Mouse (Mus musculus): Measurements from ENCODE around the gene Mex3a. TPM values are rescaled to one million over a fixed set of nuclear protein-coding genes. Genes with fewer than 3 reads are reported as not detected.

The Mex3a gene
- polyA plus RNA-seq, 1 experiment = 8.1 TPM

DNA sequence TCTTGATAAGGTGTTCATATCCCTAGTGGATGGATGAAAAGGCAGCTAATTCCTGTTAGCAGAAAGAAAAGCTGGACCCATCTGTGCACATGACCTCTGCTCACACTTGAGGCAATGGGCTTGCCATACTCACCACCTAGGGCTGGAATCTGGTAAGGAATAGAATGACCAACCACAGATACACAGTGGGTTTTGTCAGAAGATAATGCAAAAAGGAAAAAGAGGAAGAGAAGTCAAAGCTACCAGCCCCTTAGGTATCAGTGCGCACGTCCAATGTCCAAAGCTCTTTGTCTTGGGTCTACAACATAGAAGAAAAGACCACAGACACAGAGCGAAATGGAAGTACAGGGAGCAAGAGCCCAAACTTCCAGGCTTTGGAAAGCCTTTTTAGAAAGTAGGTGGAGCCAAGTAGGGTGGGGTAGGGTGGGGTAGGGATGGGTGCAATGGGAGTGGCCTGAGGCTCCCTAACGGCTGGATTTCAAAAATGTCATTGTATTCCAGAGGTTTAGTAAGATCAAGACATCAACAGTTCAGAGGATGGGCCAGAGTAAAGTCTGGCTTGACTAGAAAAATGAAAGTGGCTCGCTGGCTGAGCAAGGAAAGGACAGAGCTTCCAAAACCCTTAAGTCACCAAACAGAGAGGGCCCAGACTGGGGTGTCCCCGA, 30.7 kb upstream of the Mex3a start:
- no peak for TF ChIP-seq TCF12 (IDR thresholded peaks at IDR 0.05; ENCODE audit: insufficient read depth, poor library complexity, severe bottlenecking)
- peak; percentile 7 for TF ChIP-seq POLR2A (IDR thresholded peaks at IDR 0.05; ENCODE audit: insufficient read length, low read depth)

DNA sequence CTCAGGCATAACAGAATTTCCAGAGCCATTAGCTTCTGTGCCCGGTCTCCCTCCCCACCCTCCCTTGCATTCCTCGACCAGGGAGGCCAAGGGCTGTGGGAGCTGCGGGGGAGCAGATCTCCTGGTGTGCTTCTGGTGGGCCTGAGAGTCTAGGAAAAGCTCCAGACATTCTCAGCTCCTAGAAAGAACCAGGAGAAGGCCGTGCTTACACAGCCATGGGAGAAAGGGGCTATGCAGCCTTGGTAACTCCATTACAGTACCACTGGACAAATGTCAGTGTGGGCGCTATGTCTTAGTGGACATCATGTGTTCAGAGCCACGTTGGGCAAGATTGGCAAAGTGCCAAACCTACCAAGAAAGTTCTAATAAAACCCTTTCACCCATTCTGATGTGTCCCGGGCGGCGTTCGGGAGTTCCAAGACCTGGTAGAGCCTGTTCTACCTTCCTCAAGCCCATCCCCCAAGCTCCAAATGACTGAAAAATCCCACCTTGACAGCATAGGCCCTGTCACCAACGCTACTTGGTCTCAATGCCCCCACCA, 30.1 kb upstream of the Mex3a start:
- TF ChIP-seq MYOD1 (IDR thresholded peaks at IDR 0.05; ENCODE audit: control insufficient read depth in 1 of 3, insufficient read length in 2 of 3, low read depth in 2 of 3) = no peak
- no peak for TF ChIP-seq TCF3 (IDR thresholded peaks at IDR 0.05; ENCODE audit: insufficient read length, low read depth)
- TF ChIP-seq POLR2AphosphoS2 (IDR thresholded peaks at IDR 0.05; ENCODE audit: insufficient read length, low read depth) = peak; percentile 66
- TF ChIP-seq POLR2A (IDR thresholded peaks at IDR 0.05; ENCODE audit: insufficient read length, low read depth) = peak; percentile 39
- Histone ChIP-seq H3K27me3 (ENCODE audit: control insufficient read depth, insufficient read depth, insufficient read length) (no peaks in the 10 kb centered on the region), H3K79me2 (ENCODE audit: control insufficient read depth, insufficient read depth) (peaks cover 58% of the 10 kb centered on the region), H3ac (ENCODE audit: control insufficient read depth, insufficient read length) (peak overlapping the region; percentile 75), H3K4me3 (peak overlapping the region; percentile 100), H3K4me2 (ENCODE audit: low read depth) (peak overlapping the region; percentile 24), H3K36me3 (ENCODE audit: control insufficient read depth, insufficient read depth) (peaks cover 18% of the 10 kb centered on the region)

More for the DNA sequence above, 30.7 kb upstream of the Mex3a start:
- Histone ChIP-seq H3K79me2 (ENCODE audit: control insufficient read depth, insufficient read depth) (peaks cover 64% of the 10 kb centered on the region), H3K36me3 (ENCODE audit: control insufficient read depth, insufficient read depth) (peaks cover 18% of the 10 kb centered on the region), H3K4me3 (peak overlapping the region; percentile 100), H3ac (ENCODE audit: control insufficient read depth, insufficient read length) (peak overlapping the region; percentile 75), H3K27me3 (ENCODE audit: control insufficient read depth, insufficient read depth, insufficient read length) (no peaks in the 10 kb centered on the region), H3K4me2 (ENCODE audit: low read depth) (peak overlapping the region; percentile 86)

DNA sequence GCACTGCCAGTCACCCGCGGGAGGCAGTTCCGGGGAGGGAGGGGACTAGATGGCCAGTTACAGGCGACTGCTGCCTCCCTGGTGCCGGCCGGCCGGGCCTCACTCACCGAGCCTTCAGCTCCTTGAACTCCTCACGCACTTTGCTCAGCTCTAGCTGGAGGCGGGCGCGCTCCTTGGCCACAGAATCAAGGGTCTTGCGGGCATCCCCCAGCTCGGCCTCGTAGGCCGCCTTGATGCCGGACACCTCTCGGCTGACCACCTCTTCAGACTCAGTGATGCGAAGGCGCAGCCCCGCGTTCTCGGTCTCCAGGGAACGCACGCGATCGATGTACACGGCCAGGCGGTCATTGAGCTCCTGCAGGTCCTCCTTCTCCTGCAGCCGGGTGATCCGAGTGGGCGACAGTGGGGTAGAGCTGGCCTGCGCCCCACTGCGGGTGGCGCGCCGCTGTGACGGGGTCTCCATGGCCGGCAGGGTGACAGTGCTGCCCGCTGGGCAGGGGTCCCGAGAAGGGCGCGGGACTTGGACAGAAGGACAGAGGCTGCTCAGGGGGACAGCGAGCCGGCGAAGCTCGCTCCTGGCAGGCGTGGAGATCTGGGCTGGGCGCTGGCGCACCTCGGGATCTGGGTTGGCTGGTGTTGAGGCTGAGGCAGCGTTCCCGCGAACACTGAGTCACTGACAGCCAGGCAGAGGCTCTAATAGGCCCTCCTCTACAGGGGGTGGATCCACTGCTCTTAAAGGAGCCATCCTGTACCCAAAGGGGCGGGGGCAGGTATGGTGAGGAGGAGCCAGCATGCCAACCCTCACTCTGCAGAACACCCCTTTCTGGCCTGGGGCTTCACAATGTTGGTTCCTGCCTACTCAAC, 29.3 kb upstream of the Mex3a start:
- no peak for TF ChIP-seq TCF3 (IDR thresholded peaks at IDR 0.05; ENCODE audit: insufficient read length, low read depth)
- TF ChIP-seq SRF (IDR thresholded peaks at IDR 0.05; ENCODE audit: control insufficient read depth, insufficient read length, low read depth) = peak; percentile 67
- TF ChIP-seq E2F4 (IDR thresholded peaks at IDR 0.05; ENCODE audit: insufficient read depth) = peak; percentile 49
- TF ChIP-seq USF1 (IDR thresholded peaks at IDR 0.05; ENCODE audit: low read depth) = no peak
- TF ChIP-seq MYOD1 (IDR thresholded peaks at IDR 0.05; ENCODE audit: control insufficient read depth in 1 of 3, insufficient read length in 2 of 3, low read depth in 2 of 3) = no peak
- TF ChIP-seq REST (IDR thresholded peaks at IDR 0.05; ENCODE audit: insufficient read depth, insufficient read length) = peak; percentile 61
- TF ChIP-seq MAX (IDR thresholded peaks at IDR 0.05; ENCODE audit: low read depth) = no peak
- peak in 1 of 3 experiments; percentile 9 for TF ChIP-seq MYOG (IDR thresholded peaks at IDR 0.05; ENCODE audit: control insufficient read depth in 1 of 3, insufficient read depth in 1 of 3, insufficient read length in 2 of 3, low read depth in 2 of 3)
- no peak for TF ChIP-seq CEBPB (IDR thresholded peaks at IDR 0.05; ENCODE audit: insufficient read depth, poor library complexity, severe bottlenecking)
- TF ChIP-seq POLR2A (IDR thresholded peaks at IDR 0.05; ENCODE audit: insufficient read length, low read depth) = peak; percentile 98
- TF ChIP-seq TCF12 (IDR thresholded peaks at IDR 0.05; ENCODE audit: insufficient read depth, poor library complexity, severe bottlenecking) = no peak
- peak; percentile 100 for TF ChIP-seq POLR2AphosphoS2 (IDR thresholded peaks at IDR 0.05; ENCODE audit: insufficient read length, low read depth)
- Histone ChIP-seq H3K36me3 (ENCODE audit: control insufficient read depth, insufficient read depth) (peaks cover 11% of the 10 kb centered on the region), H3K4me3 (peak overlapping the region; percentile 100), H3ac (ENCODE audit: control insufficient read depth, insufficient read length) (peak overlapping the region; percentile 75), H3K27me3 (ENCODE audit: control insufficient read depth, insufficient read depth, insufficient read length) (no peaks in the 10 kb centered on the region), H3K4me2 (ENCODE audit: low read depth) (peak overlapping the region; percentile 92), H3K79me2 (ENCODE audit: control insufficient read depth, insufficient read depth) (peaks cover 50% of the 10 kb centered on the region)

- Histone ChIP-seq H3K27me3 (ENCODE audit: control insufficient read depth, insufficient read depth, insufficient read length) (no peaks in the 10 kb centered on the region), H3K36me3 (ENCODE audit: control insufficient read depth, insufficient read depth) (peaks cover 5% of the 10 kb centered on the region), H3K4me2 (ENCODE audit: low read depth) (peak overlapping the region; percentile 92), H3ac (ENCODE audit: control insufficient read depth, insufficient read length) (peak overlapping the region; percentile 75), H3K79me2 (ENCODE audit: control insufficient read depth, insufficient read depth) (peaks cover 44% of the 10 kb centered on the region), H3K4me3 (peak overlapping the region; percentile 100)
- TF ChIP-seq MYOD1 (IDR thresholded peaks at IDR 0.05; ENCODE audit: control insufficient read depth in 1 of 3, insufficient read length in 2 of 3, low read depth in 2 of 3) (peak in 1 of 3 experiments; percentile 10), POLR2A (IDR thresholded peaks at IDR 0.05; ENCODE audit: insufficient read length, low read depth) (no peak)
These were observed 28.7 kb upstream of the Mex3a start for GRCm38 (mm10) chr3:88503505-88503863.

- peak overlapping the region; percentile 100 for H3K4me3 ChIP-seq
- TF ChIP-seq SRF (IDR thresholded peaks at IDR 0.05; ENCODE audit: control insufficient read depth, insufficient read length, low read depth) = no peak
- no peak for TF ChIP-seq USF1 (IDR thresholded peaks at IDR 0.05; ENCODE audit: low read depth)
- TF ChIP-seq MAX (IDR thresholded peaks at IDR 0.05; ENCODE audit: low read depth) = no peak
- no peak for TF ChIP-seq E2F4 (IDR thresholded peaks at IDR 0.05; ENCODE audit: insufficient read depth)
- no peak for TF ChIP-seq TCF3 (IDR thresholded peaks at IDR 0.05; ENCODE audit: insufficient read length, low read depth)
- TF ChIP-seq POLR2AphosphoS2 (IDR thresholded peaks at IDR 0.05; ENCODE audit: insufficient read length, low read depth) = no peak
- no peak for TF ChIP-seq REST (IDR thresholded peaks at IDR 0.05; ENCODE audit: insufficient read depth, insufficient read length)
- TF ChIP-seq POLR2A (IDR thresholded peaks at IDR 0.05; ENCODE audit: insufficient read length, low read depth) = no peak
- TF ChIP-seq MYOD1 (IDR thresholded peaks at IDR 0.05; ENCODE audit: control insufficient read depth in 1 of 3, insufficient read length in 2 of 3, low read depth in 2 of 3) = no peak
- no peak for TF ChIP-seq MYOG (IDR thresholded peaks at IDR 0.05; ENCODE audit: control insufficient read depth in 1 of 3, insufficient read depth in 1 of 3, insufficient read length in 2 of 3, low read depth in 2 of 3)
- TF ChIP-seq TCF12 (IDR thresholded peaks at IDR 0.05; ENCODE audit: insufficient read depth, poor library complexity, severe bottlenecking) = no peak
- TF ChIP-seq CEBPB (IDR thresholded peaks at IDR 0.05; ENCODE audit: insufficient read depth, poor library complexity, severe bottlenecking) = no peak
- peak overlapping the region; percentile 92 for H3K4me2 ChIP-seq (ENCODE audit: low read depth)
These were observed 28.1 kb upstream of the Mex3a start for GRCm38 (mm10) chr3:88503881-88504746.

More at GRCm38 (mm10) chr3:88503881-88504746, 28.1 kb upstream of the Mex3a start:
- H3K79me2 ChIP-seq (ENCODE audit: control insufficient read depth, insufficient read depth) = peaks cover 38% of the 10 kb centered on the region
- no peaks in the 10 kb centered on the region for H3K27me3 ChIP-seq (ENCODE audit: control insufficient read depth, insufficient read depth, insufficient read length)
- no peak overlapping the region for H3ac ChIP-seq (ENCODE audit: control insufficient read depth, insufficient read length)
- H3K36me3 ChIP-seq (ENCODE audit: control insufficient read depth, insufficient read depth) = no peaks in the 10 kb centered on the region

Data from myocyte (in vitro differentiated cells).